Mouse (Mus musculus): ENCODE measurements around the gene Prkd2. TPM values are rescaled to one million over a fixed set of nuclear protein-coding genes. Genes with fewer than 3 reads are reported as not detected.

Prkd2 gene
- polyA plus RNA-seq, 1 experiment from 2014 or later, result 8.8 TPM

GRCm38 (mm10) chr7:16915461-16916340 lies 73.0 kb downstream of the Prkd2 start:
- 87% methylated on average over 32 of the region's 32 CpGs for WGBS
- no peak overlapping the region for H3K4me2 ChIP-seq (replicated peaks)
- H3K9me3 ChIP-seq (replicated peaks), result no peaks in the 10 kb centered on the region
- peaks cover 61% of the 10 kb centered on the region for H3K36me3 ChIP-seq
- H3K27me3 ChIP-seq, result no peaks in the 10 kb centered on the region
- peaks cover 46% of the 10 kb centered on the region for H3K4me1 ChIP-seq
- H3K4me3 ChIP-seq, result no peak overlapping the region
- no peak overlapping the region for H3K9ac ChIP-seq
- H3K27ac ChIP-seq, result 0 out of 2 replicates have a peak overlapping the region, but pooled peaks have one; percentile 12
- no peak for ATAC-seq (ENCODE audit: low FRiP score)

- Histone ChIP-seq H3K4me2 (replicated peaks) (no peak overlapping the region), H3K27me3 (no peaks in the 10 kb centered on the region), H3K9me3 (replicated peaks) (no peaks in the 10 kb centered on the region), H3K27ac (0 out of 2 replicates have a peak overlapping the region, but pooled peaks have one; percentile 8), H3K36me3 (peaks cover 61% of the 10 kb centered on the region), H3K9ac (no peak overlapping the region), H3K4me1 (peaks cover 55% of the 10 kb centered on the region), H3K4me3 (no peak overlapping the region)
- ATAC-seq (ENCODE audit: low FRiP score), result no peak
- 79% methylated on average over 30 of the region's 30 CpGs for WGBS
Measured at GRCm38 (mm10) chr7:16916342-16917265, 73.9 kb downstream of the Prkd2 start.

GRCm38 (mm10) chr7:16917447-16917846 lies 74.7 kb downstream of the Prkd2 start:
- Histone ChIP-seq H3K4me1 (peaks cover 59% of the 10 kb centered on the region), H3K4me3 (no peak overlapping the region), H3K9ac (no peak overlapping the region), H3K27ac (0 out of 2 replicates have a peak overlapping the region, but pooled peaks have one; percentile 4), H3K36me3 (peaks cover 61% of the 10 kb centered on the region), H3K4me2 (replicated peaks) (no peak overlapping the region), H3K27me3 (no peaks in the 10 kb centered on the region), H3K9me3 (replicated peaks) (no peaks in the 10 kb centered on the region)
- ATAC-seq (ENCODE audit: low FRiP score), result no peak
- WGBS, result 58% methylated on average over 11 of the region's 11 CpGs

GRCm38 (mm10) chr7:16918014-16918413 lies 75.3 kb downstream of the Prkd2 start:
- WGBS, result 75% methylated on average over 9 of the region's 9 CpGs

GRCm38 (mm10) chr7:16918670-16919069 lies 76.0 kb downstream of the Prkd2 start:
- 77% methylated on average over 3 of the region's 3 CpGs for WGBS
- H3K4me3 ChIP-seq, result no peak overlapping the region
- no peak overlapping the region for H3K4me2 ChIP-seq (replicated peaks)
- peaks cover 63% of the 10 kb centered on the region for H3K4me1 ChIP-seq
- ATAC-seq (ENCODE audit: low FRiP score), result no peak
- H3K9me3 ChIP-seq (replicated peaks), result no peaks in the 10 kb centered on the region
- peaks cover 61% of the 10 kb centered on the region for H3K36me3 ChIP-seq
- no peaks in the 10 kb centered on the region for H3K27me3 ChIP-seq
- 0 out of 2 replicates have a peak overlapping the region, but pooled peaks have one; percentile 4 for H3K27ac ChIP-seq
- H3K9ac ChIP-seq, result 0 out of 2 replicates have a peak overlapping the region, but pooled peaks have one; percentile 5

More at GRCm38 (mm10) chr7:16918014-16918413, 75.3 kb downstream of the Prkd2 start:
- Histone ChIP-seq H3K4me2 (replicated peaks) (no peak overlapping the region), H3K9ac (peak overlapping the region; percentile 18; the same call in 1 of the 2 replicates), H3K9me3 (replicated peaks) (no peaks in the 10 kb centered on the region), H3K27me3 (no peaks in the 10 kb centered on the region), H3K4me3 (no peak overlapping the region), H3K4me1 (peaks cover 62% of the 10 kb centered on the region), H3K36me3 (peaks cover 61% of the 10 kb centered on the region), H3K27ac (0 out of 2 replicates have a peak overlapping the region, but pooled peaks have one; percentile 4)
- no peak for ATAC-seq (ENCODE audit: low FRiP score)

- no peaks in the 10 kb centered on the region for H3K9me3 ChIP-seq (replicated peaks)
- peaks cover 63% of the 10 kb centered on the region for H3K4me1 ChIP-seq
Measured at GRCm38 (mm10) chr7:16919395-16920149, 76.9 kb downstream of the Prkd2 start.

More at GRCm38 (mm10) chr7:16919395-16920149, 76.9 kb downstream of the Prkd2 start:
- H3K4me3 ChIP-seq, result 0 out of 2 replicates have a peak overlapping the region, but pooled peaks have one; percentile 1
- H3K9ac ChIP-seq, result peak overlapping the region; percentile 50
- ATAC-seq (ENCODE audit: low FRiP score), result no peak
- peak overlapping the region; percentile 91 for H3K4me2 ChIP-seq (replicated peaks)
- peak overlapping the region; percentile 60 for H3K27ac ChIP-seq
- 85% methylated on average over 13 of the region's 13 CpGs for WGBS
- H3K36me3 ChIP-seq, result peaks cover 52% of the 10 kb centered on the region
- no peaks in the 10 kb centered on the region for H3K27me3 ChIP-seq

Other genes with a start within 250 kb of the Prkd2 start
- gene Arhgap35, start 227.9 kb upstream of the Prkd2 start, polyA plus RNA-seq (2016; fragmentation: Nextera tagmentation; extraction: Ambion mirVana), result 40.0 and 43.3 TPM in 2 replicates
- gene Ceacam15, start 167.2 kb upstream of the Prkd2 start, polyA plus RNA-seq (2016; fragmentation: Nextera tagmentation; extraction: Ambion mirVana), result not detected in 2 replicates
- not detected in 2 replicates for gene Ceacam9, start 121.0 kb upstream of the Prkd2 start, polyA plus RNA-seq (2016; fragmentation: Nextera tagmentation; extraction: Ambion mirVana)
- 262 and 292 TPM in 2 replicates for gene Ap2s1, start 104.5 kb upstream of the Prkd2 start, polyA plus RNA-seq (2016; fragmentation: Nextera tagmentation; extraction: Ambion mirVana)
- 20.2 and 20.5 TPM in 2 replicates for gene Slc1a5, start 61.6 kb upstream of the Prkd2 start, polyA plus RNA-seq (2016; fragmentation: Nextera tagmentation; extraction: Ambion mirVana)
- 180 and 183 TPM in 2 replicates for gene Strn4, start 27.0 kb upstream of the Prkd2 start, polyA plus RNA-seq (2016; fragmentation: Nextera tagmentation; extraction: Ambion mirVana)
- 38.7 and 39.1 TPM in 2 replicates for gene Fkrp, start 26.2 kb upstream of the Prkd2 start, polyA plus RNA-seq (2016; fragmentation: Nextera tagmentation; extraction: Ambion mirVana)
- 9.0 and 10.4 TPM in 2 replicates for gene Dact3, start 32.4 kb downstream of the Prkd2 start, polyA plus RNA-seq (2016; fragmentation: Nextera tagmentation; extraction: Ambion mirVana)
- gene Gng8, start 48.9 kb downstream of the Prkd2 start, polyA plus RNA-seq (2016; fragmentation: Nextera tagmentation; extraction: Ambion mirVana), result 12.1 and 13.6 TPM in 2 replicates
- 1.6 and 2.1 TPM in 2 replicates for gene Ptgir, start 63.6 kb downstream of the Prkd2 start, polyA plus RNA-seq (2016; fragmentation: Nextera tagmentation; extraction: Ambion mirVana)
- 185 and 210 TPM in 2 replicates for gene Calm3, start 81.2 kb downstream of the Prkd2 start, polyA plus RNA-seq (2016; fragmentation: Nextera tagmentation; extraction: Ambion mirVana)
- gene Pnmal2, start 101.8 kb downstream of the Prkd2 start, polyA plus RNA-seq (2016; fragmentation: Nextera tagmentation; extraction: Ambion mirVana), result 55.6 and 60.3 TPM in 2 replicates
- 24.0 and 27.3 TPM in 2 replicates for gene Pnmal1, start 116.8 kb downstream of the Prkd2 start, polyA plus RNA-seq (2016; fragmentation: Nextera tagmentation; extraction: Ambion mirVana)
- 1.0 and 1.7 TPM in 2 replicates for gene Gm42372, start 140.2 kb downstream of the Prkd2 start, polyA plus RNA-seq (2016; fragmentation: Nextera tagmentation; extraction: Ambion mirVana)
- 9.2 and 10.4 TPM in 2 replicates for gene Ccdc8, start 149.8 kb downstream of the Prkd2 start, polyA plus RNA-seq (2016; fragmentation: Nextera tagmentation; extraction: Ambion mirVana)
- 101 and 102 TPM in 2 replicates for gene Ppp5c, start 185.0 kb downstream of the Prkd2 start, polyA plus RNA-seq (2016; fragmentation: Nextera tagmentation; extraction: Ambion mirVana)
- gene Hif3a, start 219.5 kb downstream of the Prkd2 start, polyA plus RNA-seq (2016; fragmentation: Nextera tagmentation; extraction: Ambion mirVana), result 7.9 and 9.5 TPM in 2 replicates
- gene Psg16, start 231.1 kb downstream of the Prkd2 start, polyA plus RNA-seq (2016; fragmentation: Nextera tagmentation; extraction: Ambion mirVana), result 0.26 and 0.36 TPM in 2 replicates